Mouse (Mus musculus): ENCODE results near the gene Atp4b.

- TF ChIP-seq MAX (IDR thresholded peaks at IDR 0.05): no peak
- no peak for TF ChIP-seq USF1 (IDR thresholded peaks at IDR 0.05; ENCODE audit: low read depth)
- no peak for TF ChIP-seq CTCF (IDR thresholded peaks at IDR 0.05; ENCODE audit: control insufficient read depth, insufficient read depth, insufficient read length)
- TF ChIP-seq MYOD1 (IDR thresholded peaks at IDR 0.05; ENCODE audit: control insufficient read depth, insufficient read length, low read depth): no peak
- TF ChIP-seq CEBPB (IDR thresholded peaks at IDR 0.05; ENCODE audit: low read depth): no peak
- no peak for TF ChIP-seq MYOG (IDR thresholded peaks at IDR 0.05; ENCODE audit: control insufficient read depth, extremely low read depth, insufficient read length)
Measured at GRCm38 (mm10) chr8:13419111-13419639, 22.6 kb upstream of the Atp4b start.
